Mouse (Mus musculus): Measurements from ENCODE around the gene Lipt1.

DNA sequence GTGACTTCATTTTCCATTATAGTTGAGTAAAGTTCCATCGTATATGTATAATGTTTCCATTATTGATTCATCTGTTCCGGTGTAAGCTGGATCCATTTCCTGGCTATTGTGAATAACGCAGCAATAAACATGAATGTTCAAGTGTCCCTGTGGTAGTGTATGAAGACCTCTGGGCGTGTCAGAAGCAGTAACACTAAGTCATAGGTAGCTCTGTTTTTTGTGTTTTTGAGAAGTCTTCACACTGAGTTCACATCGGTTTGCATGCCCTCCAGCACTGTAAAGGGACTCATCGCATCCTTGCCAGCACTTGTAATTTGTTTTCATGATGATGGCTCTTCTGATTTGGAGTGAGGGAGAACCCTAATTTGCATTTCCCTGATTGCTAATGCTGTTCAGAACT is 5.3 kb upstream of the Lipt1 start, which contains the start of gene Tsga10:
- TF ChIP-seq CTCF (IDR thresholded peaks at IDR 0.05; ENCODE audit: control insufficient read depth, insufficient read depth, insufficient replicate concordance, low read depth, low read length) (no peak), POLR2A (IDR thresholded peaks at IDR 0.05; ENCODE audit: control insufficient read depth, low read depth, low read length) (no peak)
